Mouse (Mus musculus): ENCODE measurements around the gene Nos3. TPM values are rescaled to one million over a fixed set of nuclear protein-coding genes. Genes with fewer than 3 reads are reported as not detected.
A peak's percentile ranks its signal among the peaks of the same experiment; 100 is the strongest.

Gene Nos3
- total RNA-seq, 2 experiments from 2014 or later: 8.8 to 9.3 TPM

DNA sequence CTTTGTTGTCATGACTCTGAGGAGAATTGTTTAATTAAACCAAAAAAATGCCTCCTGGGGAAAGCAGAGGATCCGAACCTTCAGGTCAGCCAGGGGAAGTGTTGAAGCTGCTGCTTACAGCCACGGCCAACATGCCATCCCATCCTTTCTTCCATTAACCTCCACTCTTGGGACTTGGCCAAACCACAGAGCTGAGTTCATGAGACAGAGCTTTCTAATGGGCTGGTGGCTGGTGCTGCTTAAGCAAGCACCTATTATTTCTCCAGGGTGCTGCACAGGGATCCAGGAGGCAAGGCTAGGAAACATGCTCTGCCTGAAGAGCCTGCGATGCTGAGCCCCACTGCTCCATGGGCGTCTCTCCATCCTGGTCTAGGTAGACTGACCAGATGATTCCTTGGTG lies 32.2 kb upstream of the Nos3 start:
- Histone ChIP-seq H3K27ac (no peak overlapping the region), H3K4me3 (no peak overlapping the region)
- intact Hi-C loops (cut with DNase I): no loop called here
- TF ChIP-seq CTCF (IDR thresholded peaks at IDR 0.05): no peak
- DNase-seq (ENCODE audit: extremely low spot score in 1 of 2, low spot score in 2 of 2): no peak

DNA sequence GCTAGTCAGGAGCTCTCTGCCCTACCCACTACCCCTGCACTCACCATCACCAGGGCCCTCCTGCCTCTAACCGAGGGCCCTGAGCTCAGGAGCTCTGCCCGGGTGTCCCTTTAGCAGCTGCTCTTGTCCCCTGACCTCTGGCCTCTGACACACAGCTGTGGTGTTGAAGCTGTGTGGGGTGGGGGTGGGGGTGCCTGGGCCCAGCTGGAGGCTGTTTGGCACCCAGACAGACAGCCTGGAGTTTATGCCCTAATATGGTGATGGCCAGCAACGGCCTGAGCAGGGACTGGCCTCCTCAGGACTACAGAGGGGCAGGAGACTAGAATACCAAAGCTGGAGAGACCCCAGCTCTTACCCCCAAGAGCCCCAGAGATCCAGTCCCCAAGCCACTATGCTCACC lies 29.9 kb upstream of the Nos3 start:
- no peak for TF ChIP-seq CTCF (IDR thresholded peaks at IDR 0.05)
- no peak overlapping the region for H3K4me3 ChIP-seq
- intact Hi-C loops (cut with DNase I): no loop called here
- no peak overlapping the region for H3K27ac ChIP-seq
- DNase-seq (ENCODE audit: extremely low spot score in 1 of 2, low spot score in 2 of 2): no peak

DNA sequence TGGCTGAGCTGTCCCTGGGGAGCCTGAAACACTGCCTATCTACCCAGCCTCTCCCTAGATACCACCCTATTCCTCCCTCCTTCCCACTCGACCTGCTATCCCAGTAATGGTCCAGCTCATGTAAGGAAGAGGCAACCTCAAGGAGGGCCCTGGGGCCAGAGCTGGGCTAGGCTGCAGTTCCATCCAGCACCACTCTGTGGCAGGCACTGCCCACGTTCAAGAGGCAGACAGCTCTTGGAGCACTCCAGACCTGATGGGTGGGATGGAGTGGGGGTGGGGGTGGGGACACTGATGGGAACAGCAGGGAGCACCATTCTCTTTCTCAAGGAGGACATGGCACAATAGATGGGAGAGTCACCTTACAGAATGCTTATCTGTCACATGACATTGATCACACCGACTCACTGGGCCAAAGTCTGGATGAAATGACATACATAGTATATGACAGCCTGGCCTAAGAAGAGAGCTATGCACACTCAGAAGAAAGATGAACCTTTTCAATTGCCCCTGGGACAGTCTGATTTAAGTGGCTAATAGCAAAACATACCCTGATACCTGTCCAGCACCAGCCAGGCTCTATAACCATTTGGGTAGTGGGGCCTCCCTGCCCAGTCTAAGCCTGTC lies 28.6 kb upstream of the Nos3 start:
- no peak overlapping the region for H3K4me3 ChIP-seq
- no peak overlapping the region for H3K27ac ChIP-seq
- peak in 1 of 2 experiments; percentile 46 for DNase-seq (ENCODE audit: extremely low spot score in 1 of 2, low spot score in 2 of 2)
- intact Hi-C loops (cut with DNase I): loop anchor here (1.0 kb wide), 1 partner anchor 22 kb away; no protein-coding TSS in a partner anchor
- TF ChIP-seq CTCF (IDR thresholded peaks at IDR 0.05): peak; percentile 71

- intact Hi-C loops (cut with DNase I): no loop called here
- TF ChIP-seq CTCF (IDR thresholded peaks at IDR 0.05): no peak; the same call in 1 of the 2 replicates
- DNase-seq (ENCODE audit: extremely low spot score in 1 of 2, low spot score in 2 of 2): no peak
- Histone ChIP-seq H3K27ac (no peak overlapping the region), H3K4me3 (no peak overlapping the region)
Observed at GRCm38 (mm10) chr5:24337366-24337765, 27.2 kb upstream of the Nos3 start.

GRCm38 (mm10) chr5:24337821-24338220 lies 26.8 kb upstream of the Nos3 start:
- intact Hi-C loops (cut with DNase I): no loop called here

GRCm38 (mm10) chr5:24342205-24342963 lies 22.2 kb upstream of the Nos3 start:
- no peak for DNase-seq (ENCODE audit: extremely low spot score in 1 of 2, low spot score in 2 of 2)
- intact Hi-C loops (cut with DNase I): no loop called here
- no peak for TF ChIP-seq CTCF (IDR thresholded peaks at IDR 0.05)
- H3K4me3 ChIP-seq: no peak overlapping the region
- no peak overlapping the region for H3K27ac ChIP-seq

More at GRCm38 (mm10) chr5:24337821-24338220, 26.8 kb upstream of the Nos3 start:
- Histone ChIP-seq H3K27ac (no peak overlapping the region), H3K4me3 (no peak overlapping the region)
- DNase-seq (ENCODE audit: extremely low spot score in 1 of 2, low spot score in 2 of 2): no peak
- no peak for TF ChIP-seq CTCF (IDR thresholded peaks at IDR 0.05)

DNA sequence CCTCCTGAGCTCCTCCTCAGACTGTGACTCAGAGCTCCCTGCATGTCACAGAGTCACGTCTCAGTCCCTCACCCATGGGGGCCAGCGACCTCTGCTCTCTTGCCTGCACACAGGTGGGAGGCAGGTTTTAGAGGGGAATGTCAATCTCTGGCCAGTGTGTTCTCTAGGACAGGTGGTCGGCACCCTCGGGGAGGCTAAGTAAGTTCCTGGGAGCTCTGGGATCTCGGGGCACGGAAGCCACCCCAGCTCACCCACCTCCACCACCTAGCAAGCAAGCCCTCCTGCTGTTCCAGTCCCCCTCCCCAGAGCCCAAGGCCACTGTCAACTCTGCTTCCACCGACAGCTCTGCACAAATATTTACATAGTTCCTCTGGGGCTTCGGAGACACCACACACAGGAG lies 21.6 kb upstream of the Nos3 start:
- no peak for DNase-seq (ENCODE audit: extremely low spot score in 1 of 2, low spot score in 2 of 2)
- no peak overlapping the region for H3K27ac ChIP-seq
- intact Hi-C loops (cut with DNase I): no loop called here
- no peak for TF ChIP-seq CTCF (IDR thresholded peaks at IDR 0.05)
- H3K4me3 ChIP-seq: no peak overlapping the region

DNA sequence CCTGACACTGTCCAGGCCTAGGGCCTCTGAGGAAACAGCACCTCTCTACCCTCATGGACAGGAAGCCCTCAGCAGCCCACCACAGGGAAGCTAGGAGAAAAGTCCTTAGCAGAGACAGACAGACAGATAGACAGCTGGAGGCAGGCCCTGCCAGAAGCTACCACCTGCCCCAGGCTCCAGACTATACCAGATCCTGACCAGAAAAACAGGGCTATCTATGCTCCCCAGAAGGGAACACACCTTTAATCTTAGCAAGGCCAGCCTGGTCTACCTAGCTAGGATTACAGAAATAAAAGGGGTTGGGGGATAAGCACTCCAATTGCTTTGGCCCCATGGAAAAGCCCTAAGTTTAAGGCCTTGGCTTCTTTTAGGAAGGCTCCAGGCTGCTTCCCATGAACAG lies 21.2 kb upstream of the Nos3 start:
- DNase-seq (ENCODE audit: extremely low spot score in 1 of 2, low spot score in 2 of 2): no peak
- TF ChIP-seq CTCF (IDR thresholded peaks at IDR 0.05): no peak
- no peak overlapping the region for H3K27ac ChIP-seq
- H3K4me3 ChIP-seq: no peak overlapping the region
- intact Hi-C loops (cut with DNase I): no loop called here

DNA sequence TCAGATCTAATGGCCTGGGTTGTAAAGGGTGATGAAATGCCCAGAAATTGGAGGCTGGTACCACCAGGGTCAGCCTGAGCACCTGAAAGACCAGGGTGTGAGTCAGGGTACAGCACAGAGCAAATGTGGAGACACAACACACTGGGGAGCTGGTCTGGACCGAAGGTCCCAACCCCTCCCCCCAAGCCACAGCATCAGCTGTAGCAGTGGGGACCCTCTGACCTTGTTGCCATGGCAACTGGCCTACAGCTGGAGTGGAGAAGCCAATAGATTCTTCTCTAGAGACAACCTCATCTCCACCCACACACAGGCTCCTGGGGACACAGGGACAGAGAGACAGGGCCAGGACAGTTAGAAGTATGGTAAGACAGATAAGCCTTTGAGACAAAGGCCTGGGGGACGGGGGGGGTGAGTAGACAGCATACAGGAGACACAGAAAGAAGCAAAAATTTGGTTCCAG lies 20.6 kb upstream of the Nos3 start:
- no peak for TF ChIP-seq CTCF (IDR thresholded peaks at IDR 0.05)
- intact Hi-C loops (cut with DNase I): no loop called here
- Histone ChIP-seq H3K4me3 (no peak overlapping the region), H3K27ac (no peak overlapping the region)
- DNase-seq (ENCODE audit: extremely low spot score in 1 of 2, low spot score in 2 of 2): no peak

DNA sequence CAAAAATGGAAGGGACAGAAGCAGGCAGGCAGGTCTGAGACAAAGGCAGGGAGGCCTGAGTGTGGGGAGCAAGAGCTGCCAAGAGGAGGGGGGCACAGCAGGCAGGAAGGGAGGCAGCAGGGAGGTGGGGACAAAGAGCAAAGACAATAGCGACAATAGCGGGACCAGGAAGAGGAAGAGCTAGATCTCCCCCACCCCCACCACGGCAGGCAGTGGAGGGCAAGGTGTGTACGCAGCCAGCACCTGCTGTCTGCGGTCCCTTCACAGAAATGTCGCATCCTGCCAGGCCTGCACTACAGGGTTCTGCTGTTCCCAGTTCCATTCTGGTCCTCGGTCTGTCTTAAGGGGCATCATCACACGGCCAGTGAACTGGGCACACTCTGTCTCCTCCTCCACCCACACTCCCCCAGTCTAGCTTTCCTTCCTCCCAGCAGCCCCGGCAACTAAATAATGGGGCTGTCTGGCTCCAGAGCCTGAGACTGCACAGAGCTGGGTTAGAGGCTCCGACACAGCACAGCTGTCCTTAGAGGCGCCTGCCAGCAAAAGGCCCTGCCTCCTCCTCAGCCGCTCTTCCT lies 20.0 kb upstream of the Nos3 start:
- Histone ChIP-seq H3K4me3 (no peak overlapping the region), H3K27ac (no peak overlapping the region)
- DNase-seq (ENCODE audit: extremely low spot score in 1 of 2, low spot score in 2 of 2): no peak
- intact Hi-C loops (cut with DNase I): no loop called here
- TF ChIP-seq CTCF (IDR thresholded peaks at IDR 0.05): no peak

DNA sequence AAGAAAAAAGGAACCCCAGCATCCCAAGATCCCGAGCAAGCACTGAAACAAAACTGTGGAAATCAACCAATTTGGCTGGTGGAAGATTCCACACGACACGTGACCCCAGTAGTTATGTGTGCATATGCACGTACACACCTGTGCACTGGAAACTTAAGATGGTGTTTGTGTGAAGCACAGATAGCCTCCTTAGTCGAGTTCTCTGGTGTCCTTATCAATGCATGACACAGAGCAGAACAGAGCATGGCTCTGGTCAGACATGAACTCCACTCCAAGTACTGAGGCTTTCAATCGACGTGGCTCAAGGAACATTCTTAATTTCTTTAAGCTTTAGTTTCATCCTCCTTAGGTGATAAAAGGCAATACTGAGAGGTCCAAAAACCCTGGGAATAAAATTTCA lies 18.3 kb upstream of the Nos3 start:
- DNase-seq (ENCODE audit: extremely low spot score in 1 of 2, low spot score in 2 of 2): no peak
- TF ChIP-seq CTCF (IDR thresholded peaks at IDR 0.05): no peak
- no peak overlapping the region for H3K4me3 ChIP-seq
- no peak overlapping the region for H3K27ac ChIP-seq
- intact Hi-C loops (cut with DNase I): no loop called here

- no peak for TF ChIP-seq CTCF (IDR thresholded peaks at IDR 0.05)
- H3K4me3 ChIP-seq: no peak overlapping the region
- no peak overlapping the region for H3K27ac ChIP-seq
- no peak for DNase-seq (ENCODE audit: extremely low spot score in 1 of 2, low spot score in 2 of 2)
- intact Hi-C loops (cut with DNase I): no loop called here
Observed at GRCm38 (mm10) chr5:24347186-24347875, 17.3 kb upstream of the Nos3 start.

Measured in left cerebral cortex, adult 2 months (tissue).